Mouse (Mus musculus) spleen, postnatal 4 days (tissue): ENCODE data around the gene Kank4.
"Not testable (repeated sequence)": the region's sequence is repeated elsewhere in the genome, so short reads cannot be mapped to it uniquely, and the experiment has no call there.

Source experiments
- DNase-seq, 2 experiments: peaks; one replicate each; pipeline ENCODE4 v3.0.0; 2022; ENCODE audit warnings: low spot score in 2 of 2

The Kank4 gene

GRCm38 (mm10) chr4:98776721-98777427 is 40.5 kb downstream of the Kank4 start:
- no peak for DNase-seq

DNA sequence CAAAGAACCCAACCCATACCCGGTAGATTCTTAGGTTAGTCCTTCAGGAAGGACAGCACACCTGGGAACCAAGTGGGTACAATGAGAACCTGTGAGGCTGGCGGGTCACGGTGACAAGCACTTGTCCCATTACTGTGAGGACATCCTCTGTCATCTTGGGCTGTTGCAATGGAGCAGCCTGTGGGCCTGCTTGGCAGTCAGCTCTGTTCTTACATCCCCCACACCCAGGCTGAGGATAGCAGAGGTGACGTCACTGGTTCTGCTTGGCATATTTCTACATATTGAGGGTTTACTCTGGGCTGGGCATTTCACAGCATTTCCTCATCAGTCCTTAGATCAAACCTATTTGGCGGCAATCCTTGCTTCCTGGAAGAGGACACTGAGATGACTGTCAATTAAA is 43.6 kb downstream of the Kank4 start:
- no peak for DNase-seq

DNA sequence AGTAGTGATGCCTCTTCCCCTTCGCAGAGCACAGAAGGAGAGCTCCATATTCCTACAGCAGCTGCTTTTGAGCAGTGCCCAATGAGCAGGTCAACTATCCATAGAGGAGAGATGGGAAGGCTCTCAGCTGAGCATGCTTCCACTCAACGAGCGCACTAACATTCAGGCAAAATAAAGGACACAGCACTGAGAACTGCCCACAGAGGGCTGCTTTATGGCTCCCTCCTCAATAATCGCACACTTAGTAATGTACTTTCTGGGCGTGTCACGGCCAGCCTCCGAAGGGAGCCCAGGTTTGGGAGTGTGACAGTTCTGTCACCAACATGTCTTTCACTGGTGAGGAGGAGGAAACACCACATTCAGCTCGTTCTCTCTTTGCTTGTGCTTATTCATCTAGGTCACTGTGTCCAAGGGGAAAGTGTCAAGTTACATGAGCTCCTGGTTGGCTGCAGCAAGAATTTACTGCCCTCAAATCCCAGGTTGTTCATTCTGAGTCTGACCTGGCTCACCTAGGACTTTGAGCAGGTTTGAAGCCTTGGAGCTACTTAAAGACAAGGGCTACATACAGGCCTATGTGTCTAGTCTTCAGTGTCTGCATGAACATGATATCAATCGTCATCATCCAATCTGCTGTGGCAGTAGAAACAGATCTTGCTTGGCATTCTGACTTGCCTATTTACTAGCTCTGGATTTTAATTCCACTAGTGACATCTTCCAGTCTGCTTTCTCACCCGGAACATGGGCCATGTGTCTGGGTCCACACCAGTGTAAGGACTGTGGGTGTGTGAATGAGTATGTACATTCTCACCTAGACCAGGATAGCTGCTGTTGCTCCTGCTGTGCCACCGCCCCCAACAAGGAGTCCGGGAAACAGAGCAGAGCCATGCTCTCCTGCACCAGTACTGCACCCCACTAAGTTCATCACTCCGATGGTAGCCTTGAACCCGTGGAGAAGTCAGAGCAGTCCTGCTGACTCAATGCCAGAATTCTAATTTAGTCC is 49.9 kb downstream of the Kank4 start:
- no peak for DNase-seq

DNA sequence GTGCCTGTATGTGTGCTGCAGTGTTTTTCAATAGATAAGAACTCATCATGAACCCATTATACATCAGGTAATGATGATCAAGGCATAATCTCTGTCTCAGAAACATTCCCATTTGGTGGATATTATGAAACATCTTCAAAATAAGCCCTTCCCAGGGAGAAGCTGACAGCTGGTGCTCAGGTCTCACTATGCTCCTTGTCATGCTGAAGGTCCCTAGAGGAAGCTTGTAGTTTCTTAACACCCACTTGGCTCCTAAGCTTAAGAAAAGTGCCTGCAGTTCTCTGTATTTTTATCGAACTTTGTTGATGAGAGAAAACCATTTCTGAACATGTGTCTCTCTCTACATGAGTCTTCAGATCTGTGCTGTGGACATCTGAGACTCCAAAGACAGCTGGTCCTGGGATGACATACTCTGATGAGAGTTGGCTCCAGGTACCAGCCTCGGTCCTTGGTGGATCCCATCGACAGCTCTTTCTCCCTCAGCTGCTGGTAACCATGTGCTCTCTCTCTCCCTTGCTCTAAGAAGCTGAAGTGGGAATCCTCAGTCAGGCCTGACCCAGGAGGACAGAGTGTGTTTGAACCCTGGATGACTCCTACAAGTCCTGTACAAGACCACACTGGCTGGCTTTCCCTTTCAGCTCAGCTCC is 58.3 kb downstream of the Kank4 start:
- no peak for DNase-seq

- DNase-seq = no peak
Measured at GRCm38 (mm10) chr4:98758012-98758821, 59.1 kb downstream of the Kank4 start.

DNA sequence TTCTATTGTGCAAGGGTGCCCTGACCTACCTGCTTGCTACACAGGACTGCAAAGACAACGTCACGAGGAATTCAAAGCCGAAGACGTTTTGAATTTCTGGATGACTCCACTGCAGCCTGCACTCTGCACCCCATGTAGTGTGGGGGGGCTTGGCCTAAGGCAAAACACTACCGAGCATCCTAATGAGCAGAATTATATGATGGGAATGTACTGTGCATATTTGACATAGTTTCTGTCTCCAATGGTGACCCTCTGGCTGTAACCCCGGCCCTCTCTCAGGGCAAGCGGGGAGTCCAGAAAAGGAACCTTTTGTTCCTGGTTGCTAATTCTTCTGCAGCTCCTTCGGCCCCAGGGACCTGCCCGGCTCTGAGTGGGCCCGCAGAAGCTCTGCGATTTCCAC is 61.2 kb downstream of the Kank4 start:
- no peak for DNase-seq

- no peak for DNase-seq
Measured at GRCm38 (mm10) chr4:98754456-98754855, 62.9 kb downstream of the Kank4 start.

- no peak for DNase-seq
Measured at GRCm38 (mm10) chr4:98743906-98744210, 73.5 kb downstream of the Kank4 start.

GRCm38 (mm10) chr4:98743209-98743905 is 74.0 kb downstream of the Kank4 start:
- no peak for DNase-seq

DNA sequence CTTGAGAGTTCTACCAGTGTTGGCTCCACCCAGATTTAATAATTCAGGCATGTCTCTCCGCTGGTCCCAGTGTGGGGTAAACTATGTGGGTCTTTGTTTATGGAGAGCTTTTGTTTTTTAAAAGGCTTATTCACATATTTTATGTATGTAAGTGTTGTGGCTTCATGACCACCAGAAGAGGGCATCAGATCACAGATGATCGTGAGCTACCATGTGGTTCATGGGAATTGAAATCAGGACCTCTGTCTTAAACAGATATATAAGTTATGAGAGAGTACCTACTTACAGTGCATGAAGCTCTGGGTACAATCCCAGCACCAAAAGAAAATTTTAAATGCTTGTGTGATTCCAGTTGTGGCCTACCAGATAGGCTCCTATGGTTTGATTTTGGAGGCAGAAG is 77.6 kb downstream of the Kank4 start:
- DNase-seq = no peak

GRCm38 (mm10) chr4:98733660-98734059 is 83.7 kb downstream of the Kank4 start:
- no peak for DNase-seq

GRCm38 (mm10) chr4:98728716-98729115 is 88.6 kb downstream of the Kank4 start:
- DNase-seq = no peak

DNA sequence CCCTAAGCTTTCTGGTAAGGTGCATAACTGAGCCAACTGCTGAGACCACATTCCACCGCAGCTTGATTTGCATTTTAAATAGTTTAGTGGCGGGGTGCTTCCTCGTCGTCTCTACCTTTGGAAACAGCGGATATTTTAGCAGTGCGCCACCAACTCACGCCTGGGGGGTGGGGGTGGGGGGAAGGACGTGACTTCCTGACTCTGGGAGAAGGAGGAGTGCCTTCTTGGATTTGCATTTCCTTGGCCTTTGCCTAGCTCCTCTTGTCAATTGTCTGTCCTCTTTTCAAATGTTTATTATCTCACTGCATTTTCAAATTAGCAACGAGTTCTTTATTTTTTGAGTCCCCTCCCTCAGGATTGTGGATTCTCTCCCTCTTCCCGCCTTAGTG is 89.4 kb downstream of the Kank4 start:
- DNase-seq = no peak

GRCm38 (mm10) chr4:98727295-98727958 is 89.9 kb downstream of the Kank4 start:
- no peak for DNase-seq

- DNase-seq = no peak
Measured at GRCm38 (mm10) chr4:98726590-98727237, 90.6 kb downstream of the Kank4 start, which contains the start of gene L1td1. Gene L1td1 (plus strand): TSS chr4:98726734.

GRCm38 (mm10) chr4:98725439-98725838 is 91.9 kb downstream of the Kank4 start:
- no peak for DNase-seq

- DNase-seq = not testable (repeated sequence)
Measured at GRCm38 (mm10) chr4:98724682-98725081, 92.7 kb downstream of the Kank4 start.

DNA sequence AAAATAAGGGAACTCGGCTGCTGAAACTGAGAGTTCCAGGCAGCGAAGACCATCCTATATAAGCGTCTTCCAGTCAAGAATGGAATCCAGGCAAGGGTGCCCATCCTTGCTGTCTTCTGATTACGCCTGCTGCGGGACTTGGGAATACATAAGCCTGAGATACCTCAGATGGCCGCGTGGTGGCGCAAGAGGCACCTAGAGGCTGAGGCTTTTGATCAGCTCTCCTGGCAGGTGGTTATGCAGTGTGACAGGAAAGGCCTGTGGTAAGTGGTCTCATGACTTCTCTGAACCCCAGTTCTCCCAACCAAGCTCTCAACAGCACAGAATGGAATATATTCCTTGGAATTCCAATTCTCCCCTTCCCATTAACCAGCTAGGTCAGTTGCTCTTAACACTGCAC is 94.9 kb downstream of the Kank4 start:
- peak; percentile 37 to 76 for DNase-seq

DNA sequence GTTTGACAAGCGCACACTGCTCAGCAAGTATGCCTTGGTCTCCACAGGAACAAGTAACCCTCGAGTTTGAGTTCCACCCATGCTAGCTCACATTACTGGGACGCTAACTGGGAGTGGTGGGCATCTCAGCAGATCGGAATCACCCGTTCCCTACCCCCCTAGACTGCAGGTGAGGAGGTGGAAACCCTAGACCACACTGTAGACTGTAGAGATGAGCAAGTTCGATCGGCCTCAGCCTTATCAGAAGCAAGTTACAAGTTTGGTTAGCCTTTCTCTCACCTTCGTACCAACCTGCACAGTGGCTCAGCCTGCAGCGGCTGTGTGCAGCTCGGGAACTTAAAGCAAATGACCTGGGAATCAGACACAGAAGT is 98.8 kb downstream of the Kank4 start:
- no peak for DNase-seq
